Comparison of ENCODE assay signal across 8 mouse cellular contexts in genomic region chr8:123948942-123949685, GRCm38 (mm10). TPM values are rescaled to one million over a fixed set of nuclear protein-coding genes. Genes with fewer than 3 reads are reported as not detected.
DNase-seq lines count a peak whose midpoint lies in the region; ATAC-seq and TF ChIP-seq lines count a peak whose summit lies in the region.

Gene Nup133 (minus strand): TSS chr8:123949265.

- peaks cover 33% of the 10 kb centered on the region for H3K36me3 ChIP-seq in heart, embryonic 12.5 days
- H3K36me3 ChIP-seq in kidney, postnatal 0 days (ENCODE audit: insufficient read depth, low read length), result peaks cover 7% of the 10 kb centered on the region
- peaks cover 26% of the 10 kb centered on the region for H3K36me3 ChIP-seq in liver, embryonic 11.5 days (ENCODE audit: control insufficient read depth, insufficient read depth, low read length)
- H3K36me3 ChIP-seq in stomach, embryonic 14.5 days (ENCODE audit: control insufficient read depth, insufficient read depth, low read length), result peaks cover 16% of the 10 kb centered on the region

- H3K4me2 ChIP-seq in heart, embryonic 12.5 days, result peak within 1 kb of the TSS; percentile 99
- peak within 1 kb of the TSS; percentile 99 for H3K4me2 ChIP-seq in kidney, postnatal 0 days (ENCODE audit: low read length)
- peak within 1 kb of the TSS; percentile 74 for H3K4me2 ChIP-seq in liver, embryonic 11.5 days
- H3K4me2 ChIP-seq in stomach, embryonic 14.5 days (replicated peaks; ENCODE audit: low read depth, low read length), result peak within 1 kb of the TSS; percentile 96

- ATAC-seq in erythroid progenitor cell, adult 5-6 weeks (replicated peaks; ENCODE audit: low FRiP score, poor library complexity, severe bottlenecking), result peak; percentile 73
- ATAC-seq in heart, embryonic 12.5 days (ENCODE audit: insufficient number of reproducible peaks, low FRiP score), result peak; percentile 86
- peak; percentile 86 for ATAC-seq in kidney, postnatal 0 days (replicated peaks; ENCODE audit: low FRiP score, low read depth)
- peak; percentile 81 for ATAC-seq in liver, embryonic 11.5 days (replicated peaks; ENCODE audit: low FRiP score)
- ATAC-seq in stomach, embryonic 14.5 days (ENCODE audit: insufficient number of reproducible peaks, insufficient read depth, low FRiP score, low read depth), result peak; percentile 84

- no peak for TF ChIP-seq CTCF in kidney, postnatal 0 days (IDR thresholded peaks at IDR 0.05; ENCODE audit: low read depth)

- peak within 1 kb of the TSS; percentile 68 for H3K4me3 ChIP-seq in heart, embryonic 12.5 days
- H3K4me3 ChIP-seq in kidney, postnatal 0 days (replicated peaks; ENCODE audit: low read depth, low read length), result peak within 1 kb of the TSS; percentile 98
- peak within 1 kb of the TSS; percentile 83 for H3K4me3 ChIP-seq in liver, embryonic 11.5 days (ENCODE audit: low read depth, low read length)
- H3K4me3 ChIP-seq in stomach, embryonic 14.5 days (ENCODE audit: low read depth, low read length), result peak within 1 kb of the TSS; percentile 99

- DNase-seq in CD4-positive helper T cell, adult 2 months (ENCODE audit: low read depth, low spot score), result peak; percentile 99
- peak; percentile 97 for DNase-seq in brain, embryonic 18.5 days (ENCODE audit: low read depth, low spot score)
- peak; percentile 99 for DNase-seq in kidney, postnatal 0 days (ENCODE audit: low spot score)
- peak; percentile 99 for DNase-seq in liver, embryonic 11.5 days (ENCODE audit: low spot score)
- DNase-seq in naive thymus-derived CD4-positive, alpha-beta T cell, adult 2 months (ENCODE audit: low read depth), result peak; percentile 100

- no peaks in the 10 kb centered on the region for H3K9me3 ChIP-seq in heart, embryonic 12.5 days (replicated peaks)
- no peaks in the 10 kb centered on the region for H3K9me3 ChIP-seq in kidney, postnatal 0 days (replicated peaks; ENCODE audit: low read length)
- H3K9me3 ChIP-seq in liver, embryonic 11.5 days (ENCODE audit: control insufficient read depth, low read length), result no peaks in the 10 kb centered on the region
- no peaks in the 10 kb centered on the region for H3K9me3 ChIP-seq in stomach, embryonic 14.5 days (ENCODE audit: control insufficient read depth, low read depth, low read length)

- peak within 1 kb of the TSS; percentile 88 for H3K27ac ChIP-seq in heart, embryonic 12.5 days (ENCODE audit: poor library complexity, severe bottlenecking)
- H3K27ac ChIP-seq in kidney, postnatal 0 days, result peak within 1 kb of the TSS; percentile 86
- peak within 1 kb of the TSS; percentile 78 for H3K27ac ChIP-seq in liver, embryonic 11.5 days (ENCODE audit: low read depth, low read length)
- peak within 1 kb of the TSS; percentile 85 for H3K27ac ChIP-seq in stomach, embryonic 14.5 days (ENCODE audit: low read length)

- H3K4me1 ChIP-seq in heart, embryonic 12.5 days (replicated peaks), result peaks cover 10% of the 10 kb centered on the region
- 0 out of 2 replicates have a peak, but pooled peaks cover 6% of the 10 kb centered on the region for H3K4me1 ChIP-seq in kidney, postnatal 0 days (replicated peaks; ENCODE audit: insufficient read depth, low read length)
- peaks cover 8% of the 10 kb centered on the region for H3K4me1 ChIP-seq in liver, embryonic 11.5 days (replicated peaks; ENCODE audit: control insufficient read depth, insufficient read depth, low read length)
- H3K4me1 ChIP-seq in stomach, embryonic 14.5 days (ENCODE audit: control insufficient read depth, insufficient read depth, low read length), result peaks cover 11% of the 10 kb centered on the region; the same call in 1 of the 2 replicates

- H3K27me3 ChIP-seq in heart, embryonic 12.5 days (replicated peaks), result no peaks in the 10 kb centered on the region
- no peaks in the 10 kb centered on the region for H3K27me3 ChIP-seq in kidney, postnatal 0 days (ENCODE audit: insufficient read depth, low read length)
- no peaks in the 10 kb centered on the region for H3K27me3 ChIP-seq in liver, embryonic 11.5 days (replicated peaks; ENCODE audit: control insufficient read depth, insufficient read depth, low read length)
- no peaks in the 10 kb centered on the region for H3K27me3 ChIP-seq in stomach, embryonic 14.5 days (ENCODE audit: control insufficient read depth, insufficient read depth, low read length)

- under 1% methylated on average over 77 of the region's 77 CpGs for WGBS in heart, embryonic 12.5 days
- under 1% methylated on average over 72 of the region's 77 CpGs for WGBS in kidney, postnatal 0 days
- under 1% methylated on average over 77 of the region's 77 CpGs for WGBS in liver, embryonic 11.5 days
- under 1% methylated on average over 77 of the region's 77 CpGs for WGBS in stomach, embryonic 14.5 days

- peak within 1 kb of the TSS; percentile 92 for H3K9ac ChIP-seq in heart, embryonic 12.5 days
- peak within 1 kb of the TSS; percentile 85 for H3K9ac ChIP-seq in kidney, postnatal 0 days (ENCODE audit: low read depth, low read length)
- H3K9ac ChIP-seq in liver, embryonic 11.5 days (ENCODE audit: low read depth, low read length), result peak within 1 kb of the TSS; percentile 75
- peak within 1 kb of the TSS; percentile 78 for H3K9ac ChIP-seq in stomach, embryonic 14.5 days (replicated peaks; ENCODE audit: low read depth, low read length)

RNA-seq across cellular contexts. Expression of gene Nup133, which starts in this region (rescaled TPM):
- 32.1 and 35.2 TPM in 2 replicates for total RNA-seq in erythroid progenitor cell, adult 5-6 weeks (2015; ENCODE audit: low replicate concordance)
- total RNA-seq in erythroid progenitor cell, adult 5-6 weeks (2017; ENCODE audit: low replicate concordance), result 46.0 and 49.7 TPM in 2 replicates
- polyA plus RNA-seq in heart, embryonic 12.5 days (2016; fragmentation: Nextera tagmentation; extraction: Ambion mirVana), result 32.1 and 32.5 TPM in 2 replicates
- 19.0 and 21.3 TPM in 2 replicates for polyA plus RNA-seq in kidney, postnatal 0 days (2015; fragmentation: Nextera tagmentation; extraction: Ambion mirVana)
- polyA plus RNA-seq in liver, embryonic 11.5 days (2014; fragmentation: Nextera tagmentation; extraction: Ambion mirVana), result 47.4 and 49.3 TPM in 2 replicates
- polyA plus RNA-seq in stomach, embryonic 14.5 days (2014; fragmentation: Nextera tagmentation; extraction: Ambion mirVana), result 38.4 and 44.8 TPM in 2 replicates

Comparison
In these comparisons a context has a peak if more than half of its experiments do, and no peak if none do; other contexts are left out.
1. Peak in every context shown above with its lines: DNase-seq, ATAC-seq, H3K4me3 ChIP-seq and H3K27ac ChIP-seq.